Mouse (Mus musculus) ES-Bruce4 (cell line): ENCODE data around the gene Ric8b.

ENCODE experiments used
- CTCF ChIP-seq: IDR thresholded peaks from one replicate; pipeline ENCODE4 v1.8.1; 2011; ENCODE audit warnings: low read depth, low read length
- EP300 ChIP-seq: IDR thresholded peaks from 2 replicates; pipeline ENCODE4 v1.6.1; 2011; ENCODE audit warnings: low read depth, low read length; ENCODE audit not compliant: insufficient read depth
- POLR2A ChIP-seq: IDR thresholded peaks from one replicate; pipeline ENCODE4 v1.8.1; 2011; ENCODE audit warnings: low read length; ENCODE audit not compliant: insufficient read depth

DNA sequence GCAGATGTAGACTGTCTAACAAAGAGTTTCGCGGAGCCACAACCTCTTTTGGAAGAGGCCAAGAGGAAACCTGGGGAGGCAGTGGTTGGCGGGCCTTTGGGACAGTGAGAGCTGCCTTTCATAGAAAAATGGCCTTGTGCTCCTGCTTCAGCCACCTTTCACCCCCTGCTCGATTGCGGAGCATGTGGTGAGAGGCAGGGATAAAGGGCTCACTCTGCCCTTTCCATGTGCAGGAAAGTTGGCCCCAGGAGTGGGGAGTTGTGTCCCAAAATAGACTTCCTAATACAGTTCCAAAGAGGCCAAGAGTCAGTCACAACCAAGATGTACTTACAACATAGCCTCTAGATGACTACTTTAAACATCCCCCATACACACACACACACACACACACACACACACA is 15.7 kb upstream of the Ric8b start:
- TF ChIP-seq POLR2A (no peak), CTCF (no peak), EP300 (no peak)
